Mouse (Mus musculus) ES-E14 (cell line): ENCODE measurements around the gene Trrap. TPM values are rescaled to one million over a fixed set of nuclear protein-coding genes. Genes with fewer than 3 reads are reported as not detected.
A peak's percentile ranks its signal among the peaks of the same experiment; 100 is the strongest.

Experiments
- DNase-seq: peaks from one replicate; pipeline ENCODE4 v3.0.0-alpha.2; 2013; ENCODE audit warnings: low read depth, low spot score
- H3K27ac ChIP-seq: 2 replicates; pipeline ENCODE4 v1.5.1; 2012; ENCODE audit warnings: low read depth, mild to moderate bottlenecking, low read length, moderate library complexity, mixed read lengths; ENCODE audit not compliant: poor library complexity, insufficient read depth, severe bottlenecking
- H3K36me3 ChIP-seq: 2 replicates; pipeline ENCODE4 v1.6.1; 2012; ENCODE audit warnings: mild to moderate bottlenecking, low read length, moderate library complexity, mixed read lengths; ENCODE audit not compliant: control insufficient read depth, poor library complexity, insufficient read depth, severe bottlenecking
- H3K4me1 ChIP-seq, 2 experiments: fragments of 150-350 bp in 1 of 2; sonication (generic) in 1 of 2; 2 replicates each; pipeline ENCODE4 v1.6.1; 2012; ENCODE audit warnings: low read length in 2 of 2, mild to moderate bottlenecking in 1 of 2, mixed read lengths in 1 of 2; ENCODE audit not compliant: control insufficient read depth in 2 of 2, insufficient read depth in 2 of 2, poor library complexity in 1 of 2
- H3K4me3 ChIP-seq, 2 experiments: fragments of 150-350 bp in 1 of 2; sonication (generic) in 1 of 2; 2 replicates each; pipeline ENCODE4 v1.5.1; 2012; ENCODE audit warnings: low read length in 2 of 2, low read depth in 1 of 2, mild to moderate bottlenecking in 1 of 2, mixed read lengths in 1 of 2; ENCODE audit not compliant: insufficient read depth in 1 of 2, poor library complexity in 1 of 2, severe bottlenecking in 1 of 2
- H3K9ac ChIP-seq: 2 replicates; pipeline ENCODE4 v1.6.1; 2012; ENCODE audit warnings: low read depth, mild to moderate bottlenecking, low read length, mixed read lengths; ENCODE audit not compliant: poor library complexity, insufficient read depth, severe bottlenecking
- H3K9me3 ChIP-seq: fragments of 150-350 bp; sonication (generic); 2 replicates; pipeline ENCODE4 v1.6.1; 2012; ENCODE audit warnings: low read depth, mild to moderate bottlenecking, low read length; ENCODE audit not compliant: control insufficient read depth, insufficient read depth
- CHD2 ChIP-seq: IDR thresholded peaks from 2 replicates; pipeline ENCODE4 v1.6.1; 2014; ENCODE audit warnings: mild to moderate bottlenecking, low read depth, low read length, inconsistent platforms
- HCFC1 ChIP-seq: IDR thresholded peaks from 2 replicates; pipeline ENCODE4 v1.6.1; 2012; ENCODE audit warnings: low read length, inconsistent platforms, borderline replicate concordance; ENCODE audit not compliant: insufficient read depth
- MAFK ChIP-seq: IDR thresholded peaks from 2 replicates; pipeline ENCODE4 v1.6.1; 2014; ENCODE audit warnings: mild to moderate bottlenecking, low read depth, low read length, inconsistent platforms; ENCODE audit not compliant: insufficient read depth
- ZC3H11A ChIP-seq: IDR thresholded peaks from 2 replicates; pipeline ENCODE4 v1.6.1; 2012; ENCODE audit warnings: low read depth, mild to moderate bottlenecking, inconsistent platforms, low read length, borderline replicate concordance
- ZNF384 ChIP-seq: IDR thresholded peaks from 2 replicates; pipeline ENCODE4 v1.6.1; 2012; ENCODE audit warnings: low read depth, low read length, inconsistent platforms
- in situ Hi-C, 2 experiments: fragments of 600-800 bp; cut with MboI; formaldehyde crosslinking; loops; one replicate each; pipeline ENCODE4 v1.15.1; 2025; ENCODE audit warnings: low sequenced_read_pairs in 2 of 2, inconsistent platforms in 1 of 2; ENCODE audit not compliant: unreplicated experiment in 2 of 2
- total RNA-seq: library from RNA; depleted of rRNA; stranded (reverse); fragments of 300-350 nt; gene quantifications from 2 replicates; pipeline ENCODE4 v1.2.3, GENCODE M21; 2012

Trrap gene
- total RNA-seq, 1 experiment, result 105 TPM

- Histone ChIP-seq H3K4me1 (no peaks in the 10 kb centered on the region), H3K9ac (no peak overlapping the region), H3K27ac (no peak overlapping the region), H3K36me3 (peaks cover 17% of the 10 kb centered on the region; the same call in 1 of the 2 replicates), H3K9me3 (no peaks in the 10 kb centered on the region), H3K4me3 (no peak overlapping the region)
- DNase-seq, result no peak
- TF ChIP-seq CHD2 (no peak), HCFC1 (no peak), MAFK (no peak), ZC3H11A (no peak), ZNF384 (no peak)
- in situ Hi-C loops, result no loop called here
These were observed 123.7 kb downstream of the Trrap start for GRCm38 (mm10) chr5:144891276-144891675.

DNA sequence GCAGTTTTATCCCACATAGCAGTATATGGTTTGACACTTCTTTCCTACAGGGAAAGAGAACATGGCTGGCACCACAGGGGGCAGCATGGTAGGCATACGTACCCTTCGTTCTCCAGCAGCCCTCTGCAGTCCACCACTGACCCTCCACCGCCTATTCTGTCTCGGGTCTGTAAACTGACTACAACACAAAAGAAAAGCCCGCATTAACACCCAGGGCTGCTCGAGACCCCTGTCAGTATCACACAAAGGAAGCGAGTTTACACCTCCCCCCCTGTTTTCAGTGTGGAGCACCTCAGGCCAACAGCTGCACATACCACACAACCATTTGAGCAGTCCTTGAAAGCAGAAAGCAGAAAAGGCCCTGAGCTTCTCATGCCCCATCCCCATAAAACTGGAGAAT lies 130.3 kb downstream of the Trrap start:
- H3K27ac ChIP-seq, result peak overlapping the region; percentile 52; the same call in 1 of the 2 replicates
- no peak for DNase-seq

DNA sequence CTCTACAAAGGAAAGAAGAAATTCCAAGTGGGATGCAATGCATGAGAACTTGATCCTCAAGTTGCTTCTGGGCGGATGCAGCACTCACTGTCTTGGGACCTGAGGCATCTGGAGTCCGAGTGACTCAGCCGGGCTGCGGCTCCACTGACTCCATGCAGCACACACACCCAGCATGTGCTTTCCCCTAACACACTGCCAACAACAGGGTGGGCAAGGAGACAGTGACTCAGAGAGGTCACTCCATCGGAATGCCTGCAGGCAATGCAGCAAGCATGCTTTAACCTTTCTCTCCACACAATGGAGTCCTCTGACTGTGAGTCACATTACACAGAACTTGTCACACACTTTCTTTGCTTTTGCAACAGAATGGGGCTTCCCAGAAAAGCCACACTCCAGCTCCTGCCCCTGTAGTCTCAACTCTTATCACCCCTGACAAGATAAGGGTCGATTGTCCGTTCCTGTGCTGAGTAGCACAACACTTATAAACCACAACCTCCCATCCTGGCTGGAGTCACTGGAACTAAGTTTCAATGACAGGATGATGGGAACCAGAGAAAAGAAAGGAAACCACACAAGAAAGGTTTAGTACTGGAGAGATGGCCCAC lies 131.0 kb downstream of the Trrap start:
- in situ Hi-C loops, result no loop called here
- Histone ChIP-seq H3K4me1 (peaks cover 0 to 12% of the 10 kb centered on the region in 2 experiments; a peak in 2 of 4 replicates), H3K9ac (no peak overlapping the region), H3K36me3 (peaks cover 9% of the 10 kb centered on the region; the same call in 1 of the 2 replicates), H3K4me3 (no peak overlapping the region), H3K9me3 (no peaks in the 10 kb centered on the region), H3K27ac (peak overlapping the region; percentile 2; the same call in 1 of the 2 replicates)
- no peak for DNase-seq
- TF ChIP-seq ZC3H11A (no peak), MAFK (no peak), ZNF384 (no peak), HCFC1 (no peak), CHD2 (no peak)

More for the DNA sequence above, 130.3 kb downstream of the Trrap start:
- H3K4me1 ChIP-seq, result peaks cover 0 to 12% of the 10 kb centered on the region in 2 experiments; a peak in 2 of 4 replicates
- in situ Hi-C loops, result no loop called here
- peaks cover 12% of the 10 kb centered on the region; the same call in 1 of the 2 replicates for H3K36me3 ChIP-seq
- no peak overlapping the region for H3K4me3 ChIP-seq
- H3K9me3 ChIP-seq, result no peaks in the 10 kb centered on the region
- no peak overlapping the region for H3K9ac ChIP-seq
- TF ChIP-seq MAFK (no peak), HCFC1 (no peak), CHD2 (no peak), ZNF384 (no peak), ZC3H11A (no peak)

DNA sequence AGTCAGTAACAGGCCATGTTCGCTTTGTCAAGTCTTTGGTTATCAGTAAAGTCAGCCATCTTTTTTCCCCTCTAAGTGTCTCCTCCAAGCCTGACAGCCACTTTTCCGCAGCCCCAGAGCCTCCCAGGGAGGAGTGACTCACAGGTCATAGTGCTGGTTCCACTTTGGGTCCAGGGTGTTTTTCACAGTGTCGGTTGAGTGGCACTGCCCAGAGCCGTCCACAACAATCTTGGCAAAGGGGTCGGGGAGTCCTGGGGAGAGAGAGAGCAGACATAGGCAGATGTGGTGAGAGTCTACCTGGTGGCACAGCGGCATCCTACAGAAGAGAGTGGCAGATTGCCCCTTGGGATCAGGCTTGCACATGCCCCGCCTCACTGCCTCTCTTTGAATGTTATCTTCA lies 133.5 kb downstream of the Trrap start:
- DNase-seq, result no peak
- peaks cover 2 to 16% of the 10 kb centered on the region in 2 experiments; a peak in 2 of 4 replicates for H3K4me1 ChIP-seq
- H3K9me3 ChIP-seq, result no peaks in the 10 kb centered on the region
- in situ Hi-C loops, result no loop called here
- H3K27ac ChIP-seq, result no peak overlapping the region
- TF ChIP-seq ZNF384 (no peak), MAFK (no peak)
- H3K36me3 ChIP-seq, result peaks cover 5% of the 10 kb centered on the region; the same call in 1 of the 2 replicates
- H3K9ac ChIP-seq, result no peak overlapping the region
- no peak overlapping the region for H3K4me3 ChIP-seq
